Mouse (Mus musculus) liver, embryonic 13.5 days (tissue): Measurements from ENCODE around the gene Slc12a8. TPM values are rescaled to one million over a fixed set of nuclear protein-coding genes. Genes with fewer than 3 reads are reported as not detected.

Experiments used
- ATAC-seq: fragments of 200-750 bp; cut with Nextera tagmentation; 2 replicates; pipeline ENCODE4 v1.8.0; 2017; ENCODE audit warnings: low read depth, mild to moderate bottlenecking, moderate number of reproducible peaks, moderate library complexity
- DNase-seq: peaks from one replicate; pipeline ENCODE4 v3.0.0; 2022
- H3K27ac ChIP-seq: fragments of 300-500 bp; sonication (generic); 2 replicates; pipeline ENCODE4 v1.5.1; 2015; ENCODE audit warnings: moderate library complexity, mild to moderate bottlenecking, inconsistent platforms
- H3K27me3 ChIP-seq: fragments of 300-500 bp; sonication (generic); 2 replicates; pipeline ENCODE4 v1.6.1; 2015; ENCODE audit warnings: mild to moderate bottlenecking, inconsistent platforms
- H3K36me3 ChIP-seq: fragments of 300-500 bp; sonication (generic); 2 replicates; pipeline ENCODE4 v1.6.1; 2015; ENCODE audit warnings: mild to moderate bottlenecking, inconsistent platforms
- H3K4me1 ChIP-seq: fragments of 300-500 bp; sonication (generic); replicated peaks from 2 replicates; pipeline ENCODE4 v1.6.1; 2015; ENCODE audit warnings: inconsistent platforms
- H3K4me2 ChIP-seq: fragments of 300-500 bp; sonication (generic); 2 replicates; pipeline ENCODE4 v1.6.1; 2015; ENCODE audit warnings: inconsistent platforms, mild to moderate bottlenecking, moderate library complexity
- H3K4me3 ChIP-seq: fragments of 300-500 bp; sonication (generic); replicated peaks from 2 replicates; pipeline ENCODE4 v1.5.1; 2015; ENCODE audit warnings: mild to moderate bottlenecking, inconsistent platforms
- H3K9ac ChIP-seq: fragments of 300-500 bp; sonication (generic); 2 replicates; pipeline ENCODE4 v1.6.1; 2015; ENCODE audit warnings: mild to moderate bottlenecking, inconsistent platforms
- H3K9me3 ChIP-seq: fragments of 300-500 bp; sonication (generic); replicated peaks from 2 replicates; pipeline ENCODE4 v1.6.1; 2016; ENCODE audit warnings: inconsistent platforms
- WGBS: fragments of 180-500 bp; shearing (Covaris S2); methylation state at CpG from one replicate; pipeline ENCODE4 v1.1.7; 2015; ENCODE audit not compliant: insufficient replicate concordance; 5-methylcytosine and 5-hydroxymethylcytosine counted together
- polyA plus RNA-seq: library from polyadenylated mRNA; unstranded; fragments of >200 nt; fragmentation: Nextera tagmentation; extraction: Ambion mirVana; gene quantifications from 2 replicates; pipeline ENCODE4 v1.2.1, GENCODE M21; 2015

Slc12a8 gene
- polyA plus RNA-seq, 1 experiment from 2014 or later, result 0.06 TPM

DNA sequence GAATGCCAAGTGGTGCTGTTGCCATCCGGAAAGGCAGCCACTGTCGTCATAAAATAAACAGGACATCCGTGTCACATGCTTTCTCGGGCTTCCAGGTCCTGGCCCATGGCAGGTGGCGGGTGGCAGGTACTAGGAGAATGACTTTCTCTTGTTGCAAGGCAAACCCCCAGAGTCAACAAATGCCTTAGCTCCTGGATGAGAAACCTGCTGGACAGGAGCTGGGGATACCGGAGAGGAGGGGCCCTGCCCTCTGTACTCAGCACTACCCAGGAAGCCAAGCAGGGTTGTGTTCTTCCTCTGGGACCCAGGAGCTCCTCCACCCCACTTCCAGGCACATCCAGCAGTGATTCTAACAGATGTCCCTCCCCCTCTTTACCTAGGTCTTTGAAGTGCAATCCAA is 4.6 kb upstream of the Slc12a8 start:
- ATAC-seq, result no peak
- DNase-seq, result no peak
- Histone ChIP-seq H3K36me3 (no peaks in the 10 kb centered on the region), H3K27me3 (peaks cover 13% of the 10 kb centered on the region; the same call in 1 of the 2 replicates), H3K9ac (no peak overlapping the region), H3K4me2 (no peak overlapping the region), H3K4me3 (no peak overlapping the region), H3K9me3 (no peaks in the 10 kb centered on the region), H3K4me1 (0 out of 2 replicates have a peak, but pooled peaks cover 5% of the 10 kb centered on the region), H3K27ac (no peak overlapping the region)
- WGBS, result 54% methylated on average over 6 of the region's 6 CpGs

GRCm38 (mm10) chr16:33517627-33518026 is 499 bp downstream of the Slc12a8 start:
- H3K27me3 ChIP-seq, result peaks cover 20% of the 10 kb centered on the region; the same call in 1 of the 2 replicates
- no peak overlapping the region for H3K9ac ChIP-seq
- WGBS, result 33% methylated on average over 4 of the region's 4 CpGs
- 0 out of 2 replicates have a peak, but pooled peaks cover 5% of the 10 kb centered on the region for H3K4me1 ChIP-seq
- ATAC-seq, result no peak
- H3K36me3 ChIP-seq, result no peaks in the 10 kb centered on the region
- peak overlapping the region; percentile 51 for H3K4me2 ChIP-seq
- H3K4me3 ChIP-seq, result no peak overlapping the region
- DNase-seq, result no peak
- H3K27ac ChIP-seq, result no peak overlapping the region
- H3K9me3 ChIP-seq, result no peaks in the 10 kb centered on the region

DNA sequence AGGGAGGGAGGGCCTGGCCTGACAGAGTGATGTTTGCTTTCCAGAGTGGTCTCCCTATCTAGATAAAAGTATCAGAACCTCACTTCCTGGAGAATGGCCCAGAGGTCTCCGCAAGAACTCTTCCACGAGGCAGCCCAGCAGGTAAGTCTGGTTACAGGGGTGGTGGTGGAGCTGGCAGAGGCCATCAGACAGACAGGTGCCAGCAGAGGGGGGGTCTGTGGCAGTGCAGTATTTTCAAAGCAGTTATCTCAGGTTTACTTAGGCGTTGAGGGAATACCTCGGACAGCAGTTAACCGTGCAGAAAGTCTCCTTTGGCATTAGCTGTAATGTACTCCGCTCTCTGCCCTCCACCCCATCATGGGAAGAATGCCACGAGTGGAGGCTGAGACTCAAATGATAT is 1.1 kb downstream of the Slc12a8 start:
- WGBS, result 49% methylated on average over 7 of the region's 7 CpGs
- Histone ChIP-seq H3K4me3 (no peak overlapping the region), H3K27ac (no peak overlapping the region), H3K36me3 (no peaks in the 10 kb centered on the region), H3K27me3 (peaks cover 20% of the 10 kb centered on the region; the same call in 1 of the 2 replicates), H3K4me2 (no peak overlapping the region), H3K4me1 (0 out of 2 replicates have a peak, but pooled peaks cover 5% of the 10 kb centered on the region), H3K9ac (no peak overlapping the region), H3K9me3 (no peaks in the 10 kb centered on the region)
- no peak for ATAC-seq
- no peak for DNase-seq

DNA sequence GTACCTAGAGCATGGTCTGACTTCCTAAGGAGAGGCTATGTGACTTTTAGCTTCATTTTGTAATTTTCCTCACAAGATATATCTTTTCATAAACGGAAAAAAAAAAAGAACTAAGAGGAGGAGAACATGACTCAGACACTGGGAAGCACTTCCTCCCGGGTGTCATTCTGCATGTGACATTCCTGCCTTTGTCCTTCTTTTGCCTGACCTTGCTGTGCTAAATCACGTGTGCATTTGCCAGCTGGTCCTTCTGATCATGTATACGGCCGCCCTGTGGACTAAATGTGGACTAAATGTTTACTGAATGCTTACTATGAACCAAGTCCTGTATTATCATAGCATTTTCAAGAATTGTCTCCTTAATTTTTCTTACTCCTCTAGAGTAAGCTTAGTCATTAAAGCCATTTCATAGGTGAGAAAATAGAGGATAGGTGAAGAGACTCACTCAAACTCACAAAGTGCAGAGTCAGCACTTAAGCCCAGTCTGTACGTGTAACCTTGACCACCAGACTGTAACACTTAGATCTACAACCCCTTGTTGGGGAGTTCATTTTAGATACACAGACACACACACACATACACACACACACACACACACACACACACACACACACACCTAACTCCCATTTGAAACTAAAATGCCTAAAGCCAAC is 2.9 kb downstream of the Slc12a8 start:
- no peak overlapping the region for H3K4me3 ChIP-seq
- H3K4me1 ChIP-seq, result 0 out of 2 replicates have a peak, but pooled peaks cover 5% of the 10 kb centered on the region
- H3K27ac ChIP-seq, result no peak overlapping the region
- H3K4me2 ChIP-seq, result no peak overlapping the region
- 59% methylated on average over 6 of the region's 6 CpGs for WGBS
- no peak overlapping the region for H3K9ac ChIP-seq
- no peaks in the 10 kb centered on the region for H3K9me3 ChIP-seq
- no peaks in the 10 kb centered on the region for H3K36me3 ChIP-seq
- ATAC-seq (no peak), DNase-seq (no peak)
- H3K27me3 ChIP-seq, result peaks cover 20% of the 10 kb centered on the region; the same call in 1 of the 2 replicates

DNA sequence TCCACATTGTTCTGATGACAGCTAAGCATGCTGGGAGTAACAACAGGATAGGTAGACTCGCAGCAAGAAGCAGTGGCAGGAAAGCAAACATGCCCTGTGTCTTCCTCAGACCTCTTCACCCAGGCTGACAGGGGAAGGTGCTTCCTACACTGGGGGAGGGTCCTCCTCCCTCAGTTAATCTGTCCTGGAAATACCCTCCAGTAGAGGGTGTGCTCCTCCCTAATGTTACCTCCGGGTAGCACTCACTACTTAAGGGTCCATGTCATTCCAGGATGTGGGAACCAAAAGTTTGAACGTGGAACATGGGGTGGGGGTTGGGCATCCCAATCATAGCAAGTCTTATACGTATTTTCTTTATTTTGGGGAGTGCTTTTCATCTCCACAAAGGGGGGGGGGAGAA is 5.4 kb downstream of the Slc12a8 start:
- no peaks in the 10 kb centered on the region for H3K9me3 ChIP-seq
- no peak overlapping the region for H3K4me2 ChIP-seq
- 41% methylated on average over 4 of the region's 4 CpGs for WGBS
- DNase-seq, result no peak
- H3K36me3 ChIP-seq, result no peaks in the 10 kb centered on the region
- no peak overlapping the region for H3K27ac ChIP-seq
- ATAC-seq, result no peak
- H3K4me3 ChIP-seq, result no peak overlapping the region
- no peak overlapping the region for H3K9ac ChIP-seq
- 0 out of 2 replicates have a peak, but pooled peaks cover under 1% of the 10 kb centered on the region for H3K4me1 ChIP-seq
- peaks cover 7% of the 10 kb centered on the region; the same call in 1 of the 2 replicates for H3K27me3 ChIP-seq

DNA sequence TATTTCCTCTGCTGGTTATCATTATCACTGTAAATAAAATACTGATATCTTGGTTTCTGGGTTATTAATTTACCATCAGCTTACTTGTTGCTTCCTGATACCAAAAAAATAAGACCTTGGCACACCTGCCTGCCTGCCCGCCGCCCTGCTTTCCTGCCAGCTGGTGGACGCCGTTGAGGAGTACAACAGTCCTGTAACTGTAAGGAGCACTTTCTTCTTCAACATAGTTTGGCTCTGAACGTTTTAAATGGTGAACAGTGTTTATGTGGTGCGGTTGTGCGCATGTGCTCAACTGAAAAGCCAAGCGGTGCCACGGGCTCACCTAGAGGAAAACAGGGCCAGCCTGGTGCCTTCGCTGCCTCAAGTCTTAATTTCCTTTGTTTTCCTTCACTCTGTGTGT is 6.4 kb downstream of the Slc12a8 start:
- Histone ChIP-seq H3K4me3 (no peak overlapping the region), H3K9me3 (no peaks in the 10 kb centered on the region), H3K27ac (no peak overlapping the region), H3K36me3 (no peaks in the 10 kb centered on the region), H3K9ac (no peak overlapping the region), H3K4me2 (no peak overlapping the region), H3K4me1 (no peaks in the 10 kb centered on the region), H3K27me3 (no peaks in the 10 kb centered on the region)
- ATAC-seq (no peak), DNase-seq (no peak)
- WGBS, result 72% methylated on average over 10 of the region's 10 CpGs

GRCm38 (mm10) chr16:33529502-33530454 is 12.7 kb downstream of the Slc12a8 start:
- H3K36me3 ChIP-seq, result no peaks in the 10 kb centered on the region
- 49% methylated on average over 11 of the region's 11 CpGs for WGBS
- H3K4me1 ChIP-seq, result no peaks in the 10 kb centered on the region
- no peak overlapping the region for H3K4me2 ChIP-seq
- no peaks in the 10 kb centered on the region for H3K9me3 ChIP-seq
- ATAC-seq, result no peak
- no peak for DNase-seq
- H3K9ac ChIP-seq, result no peak overlapping the region
- no peak overlapping the region for H3K4me3 ChIP-seq
- no peaks in the 10 kb centered on the region for H3K27me3 ChIP-seq
- no peak overlapping the region for H3K27ac ChIP-seq

DNA sequence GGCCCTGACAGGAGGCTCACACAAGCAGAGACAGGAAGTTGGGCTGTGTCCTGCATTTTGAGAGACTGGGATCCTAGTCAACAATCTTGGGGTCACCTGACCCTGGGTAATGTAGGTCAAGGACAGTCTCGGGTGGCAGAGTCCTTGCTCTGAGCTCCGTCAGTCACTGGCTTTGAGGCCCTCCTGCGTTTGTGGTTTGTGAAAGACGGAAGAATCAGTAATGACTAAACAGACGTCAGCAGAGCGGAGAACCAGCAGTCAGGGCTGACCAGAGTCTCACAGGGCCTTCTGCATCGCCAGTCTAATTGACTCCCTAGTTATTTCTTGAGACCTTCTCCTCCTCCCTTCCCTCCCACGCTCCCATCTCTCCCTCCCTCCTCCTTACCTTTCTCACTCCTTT is 14.1 kb downstream of the Slc12a8 start:
- Histone ChIP-seq H3K4me2 (no peak overlapping the region), H3K27me3 (no peaks in the 10 kb centered on the region), H3K4me1 (no peaks in the 10 kb centered on the region), H3K9me3 (no peaks in the 10 kb centered on the region), H3K36me3 (no peaks in the 10 kb centered on the region), H3K9ac (no peak overlapping the region), H3K4me3 (no peak overlapping the region), H3K27ac (no peak overlapping the region)
- ATAC-seq, result no peak
- WGBS, result 46% methylated on average over 8 of the region's 8 CpGs
- no peak for DNase-seq

DNA sequence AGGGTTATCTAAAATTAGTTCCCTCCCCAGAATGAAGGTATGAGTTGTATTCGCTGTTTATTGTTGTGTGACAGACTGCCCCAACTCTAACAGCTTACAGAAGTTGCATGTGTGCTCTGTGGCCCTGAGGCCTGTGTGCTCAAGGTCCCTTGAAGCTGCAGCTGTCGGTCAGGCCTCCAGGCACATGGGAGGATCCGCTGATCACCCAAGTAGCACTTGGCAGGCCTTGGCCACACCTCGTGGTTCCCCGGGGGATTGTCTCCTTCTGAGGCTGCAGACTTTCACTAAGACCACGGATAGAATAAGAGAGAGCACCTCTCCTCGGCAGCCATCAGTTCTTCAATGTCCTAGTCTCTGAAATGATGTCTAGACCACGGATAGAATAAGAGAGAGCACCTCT is 19.3 kb downstream of the Slc12a8 start:
- H3K4me1 ChIP-seq, result no peaks in the 10 kb centered on the region
- WGBS, result 59% methylated on average over 8 of the region's 8 CpGs
- ATAC-seq, result no peak

DNA sequence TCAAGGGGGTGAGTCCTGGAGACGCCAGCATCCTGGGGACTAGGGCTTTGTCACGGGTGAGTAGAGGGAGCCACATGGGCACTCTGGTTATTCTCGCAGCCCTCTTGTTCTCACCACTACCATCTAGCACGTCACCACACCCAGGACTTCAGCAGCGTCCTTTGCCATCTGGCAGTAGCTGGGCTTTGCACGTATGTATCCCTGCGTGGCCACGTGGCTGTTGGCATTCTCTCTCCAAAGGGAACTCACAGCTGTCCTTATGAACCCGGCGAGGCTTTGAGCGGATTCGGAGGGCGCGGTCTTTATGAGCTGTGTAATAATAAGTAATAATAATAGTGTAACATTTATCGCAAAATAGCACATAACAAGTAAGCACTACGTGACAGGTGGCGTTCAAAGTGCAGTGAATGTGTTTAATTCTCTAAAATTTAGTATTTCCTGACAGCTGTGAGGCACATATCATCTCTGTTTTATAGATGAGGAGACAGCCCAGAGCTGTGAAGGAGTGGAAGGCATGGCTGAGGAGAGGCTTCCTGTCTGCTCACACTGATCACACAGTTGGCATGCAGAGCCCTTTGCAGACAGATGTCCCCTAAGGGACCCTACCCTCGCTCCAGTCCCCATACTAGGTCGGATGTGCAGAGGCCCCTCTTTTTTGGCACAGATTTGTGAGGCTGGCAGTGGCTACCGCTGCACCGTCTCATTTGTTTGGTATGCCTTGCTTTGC is 20.5 kb downstream of the Slc12a8 start:
- H3K27me3 ChIP-seq, result no peaks in the 10 kb centered on the region
- ATAC-seq (no peak), DNase-seq (no peak)
- H3K9ac ChIP-seq, result no peak overlapping the region
- 78% methylated on average over 21 of the region's 21 CpGs for WGBS
- H3K4me2 ChIP-seq, result no peak overlapping the region
- no peaks in the 10 kb centered on the region for H3K9me3 ChIP-seq
- no peaks in the 10 kb centered on the region for H3K36me3 ChIP-seq
- no peak overlapping the region for H3K4me3 ChIP-seq
- H3K27ac ChIP-seq, result no peak overlapping the region
- H3K4me1 ChIP-seq, result no peaks in the 10 kb centered on the region

More for the DNA sequence above, 19.3 kb downstream of the Slc12a8 start:
- H3K9ac ChIP-seq, result no peak overlapping the region
- no peak overlapping the region for H3K27ac ChIP-seq
- no peak overlapping the region for H3K4me3 ChIP-seq
- DNase-seq, result no peak
- no peak overlapping the region for H3K4me2 ChIP-seq
- H3K27me3 ChIP-seq, result no peaks in the 10 kb centered on the region
- H3K36me3 ChIP-seq, result no peaks in the 10 kb centered on the region
- H3K9me3 ChIP-seq, result no peaks in the 10 kb centered on the region

DNA sequence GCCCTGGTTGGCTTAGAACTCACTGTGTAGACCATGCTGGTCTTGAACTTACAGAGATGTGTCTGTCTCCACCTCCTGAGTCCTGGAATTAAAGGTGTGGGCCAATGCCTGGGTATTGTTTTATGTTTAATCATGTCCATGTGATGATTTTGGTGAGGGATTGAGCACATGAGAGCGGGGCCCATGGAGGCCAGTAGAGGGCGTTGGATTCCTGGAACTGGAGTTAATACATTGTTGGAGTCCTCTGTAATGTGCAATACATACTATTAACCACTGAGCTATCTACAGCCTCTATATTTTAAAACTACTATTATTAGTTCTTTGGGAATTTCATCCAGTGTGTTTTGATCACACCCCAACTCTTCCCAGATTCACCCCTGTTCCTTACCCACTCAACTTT is 27.2 kb downstream of the Slc12a8 start:
- no peak for DNase-seq
- Histone ChIP-seq H3K4me3 (no peak overlapping the region), H3K4me2 (no peak overlapping the region), H3K9me3 (no peaks in the 10 kb centered on the region), H3K4me1 (no peaks in the 10 kb centered on the region), H3K36me3 (no peaks in the 10 kb centered on the region), H3K27me3 (no peaks in the 10 kb centered on the region), H3K27ac (no peak overlapping the region), H3K9ac (no peak overlapping the region)
- WGBS, result 67% methylated on average over 2 of the region's 2 CpGs
- no peak for ATAC-seq
